Mouse (Mus musculus) thymus, adult 2 months (tissue): Measurements from ENCODE around the gene Adamts4.

ENCODE experiments used
- CTCF ChIP-seq: fragments of 200-500 bp; IDR thresholded peaks from 2 replicates; pipeline ENCODE4 v1.5.1; 2012; ENCODE audit warnings: mild to moderate bottlenecking, control low read depth, low read length, moderate library complexity, borderline replicate concordance; ENCODE audit not compliant: control insufficient read depth, poor library complexity, insufficient read depth; ENCODE audit errors: extremely low read depth
- POLR2A ChIP-seq: fragments of 200-500 bp; IDR thresholded peaks from 2 replicates; pipeline ENCODE4 v1.6.1; 2012; ENCODE audit warnings: mild to moderate bottlenecking, low read length, control low read depth, moderate library complexity; ENCODE audit not compliant: control insufficient read depth, poor library complexity, insufficient read depth; ENCODE audit errors: extremely low read depth

DNA sequence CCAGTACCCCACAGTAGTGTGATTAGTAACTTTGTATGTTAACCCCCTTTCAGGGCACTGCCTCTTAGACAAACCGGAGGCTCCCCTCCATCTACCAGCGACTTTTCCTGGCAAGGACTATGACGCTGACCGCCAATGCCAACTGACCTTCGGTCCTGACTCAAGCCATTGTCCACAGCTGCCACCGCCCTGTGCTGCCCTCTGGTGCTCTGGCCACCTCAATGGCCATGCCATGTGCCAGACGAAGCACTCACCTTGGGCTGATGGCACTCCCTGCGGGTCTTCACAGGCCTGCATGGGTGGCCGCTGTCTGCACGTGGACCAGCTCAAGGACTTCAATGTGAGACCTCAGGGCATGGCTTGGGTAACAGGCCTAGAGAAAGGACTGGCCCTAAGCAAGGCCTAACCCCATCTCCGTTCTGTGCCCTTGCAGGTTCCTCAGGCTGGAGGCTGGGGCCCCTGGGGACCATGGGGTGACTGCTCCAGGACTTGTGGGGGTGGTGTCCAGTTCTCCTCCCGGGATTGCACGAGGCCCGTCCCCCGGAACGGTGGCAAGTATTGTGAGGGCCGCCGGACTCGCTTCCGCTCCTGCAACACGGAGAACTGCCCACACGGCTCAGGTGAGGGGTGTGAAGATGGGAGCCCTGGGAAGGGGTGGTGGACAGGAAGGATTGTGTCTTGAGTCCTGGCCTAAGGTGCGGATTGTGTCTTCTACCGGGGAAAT, 6.0 kb downstream of the Adamts4 start:
- TF ChIP-seq POLR2A: no peak
- TF ChIP-seq CTCF: no peak
